Mouse (Mus musculus) forebrain, embryonic 14.5 days (tissue): ENCODE results near the gene Vmn1r25. TPM values are rescaled to one million over a fixed set of nuclear protein-coding genes. Genes with fewer than 3 reads are reported as not detected.
"Not testable (repeated sequence)": the region's sequence is repeated elsewhere in the genome, so short reads cannot be mapped to it uniquely, and the experiment has no call there.

ENCODE experiments used
- ATAC-seq: fragments of 200-750 bp; cut with Nextera tagmentation; 2 replicates; pipeline ENCODE4 v1.8.0; 2017; ENCODE audit warnings: mild to moderate bottlenecking, moderate library complexity
- DNase-seq: peaks from one replicate; pipeline ENCODE4 v3.0.0-alpha.2; 2015; ENCODE audit warnings: low spot score
- H3K27ac ChIP-seq: fragments of 300-500 bp; sonication (generic); 2 replicates; pipeline ENCODE4 v1.5.1; 2014; ENCODE audit warnings: low read depth, mild to moderate bottlenecking, control low read depth, low read length, moderate library complexity
- H3K27me3 ChIP-seq: fragments of 300-500 bp; sonication (generic); replicated peaks from 2 replicates; pipeline ENCODE4 v1.6.1; 2014; ENCODE audit warnings: low read length, control low read depth, mixed read lengths; ENCODE audit not compliant: control insufficient read depth, insufficient read depth
- H3K36me3 ChIP-seq: fragments of 300-500 bp; sonication (generic); 2 replicates; pipeline ENCODE4 v1.6.1; 2014; ENCODE audit warnings: low read length, control low read depth; ENCODE audit not compliant: control insufficient read depth, insufficient read depth
- H3K4me1 ChIP-seq: fragments of 300-500 bp; sonication (generic); 2 replicates; pipeline ENCODE4 v1.6.1; 2014; ENCODE audit warnings: antibody characterized with exemption, low read length, control low read depth; ENCODE audit not compliant: control insufficient read depth, insufficient read depth
- H3K4me2 ChIP-seq: fragments of 300-500 bp; sonication (generic); 2 replicates; pipeline ENCODE4 v1.6.1; 2014; ENCODE audit warnings: mild to moderate bottlenecking, control low read depth, low read length
- H3K4me3 ChIP-seq: fragments of 300-500 bp; sonication (generic); 2 replicates; pipeline ENCODE4 v1.5.1; 2014; ENCODE audit warnings: low read depth, low read length, control low read depth
- H3K9ac ChIP-seq: fragments of 300-500 bp; sonication (generic); 2 replicates; pipeline ENCODE4 v1.6.1; 2014; ENCODE audit warnings: mild to moderate bottlenecking, low read length, control low read depth, moderate library complexity
- H3K9me3 ChIP-seq: fragments of 300-500 bp; sonication (generic); replicated peaks from 2 replicates; pipeline ENCODE4 v1.6.1; 2016; ENCODE audit warnings: low read length, control low read depth, mixed read lengths; ENCODE audit not compliant: control insufficient read depth
- WGBS: fragments of 180-500 bp; shearing (Covaris S2); extraction: QIAGEN DNeasy Blood & Tissue Kit; methylation state at CpG from one replicate; pipeline ENCODE4 v1.1.7; 2014; 5-methylcytosine and 5-hydroxymethylcytosine counted together
- polyA plus RNA-seq: library from polyadenylated mRNA; unstranded; fragments of >200 nt; fragmentation: Nextera tagmentation; extraction: Ambion mirVana; gene quantifications from 2 replicates; pipeline ENCODE4 v1.2.1, GENCODE M21; 2014

Vmn1r25 gene
- not detected in 2 replicates for polyA plus RNA-seq

DNA sequence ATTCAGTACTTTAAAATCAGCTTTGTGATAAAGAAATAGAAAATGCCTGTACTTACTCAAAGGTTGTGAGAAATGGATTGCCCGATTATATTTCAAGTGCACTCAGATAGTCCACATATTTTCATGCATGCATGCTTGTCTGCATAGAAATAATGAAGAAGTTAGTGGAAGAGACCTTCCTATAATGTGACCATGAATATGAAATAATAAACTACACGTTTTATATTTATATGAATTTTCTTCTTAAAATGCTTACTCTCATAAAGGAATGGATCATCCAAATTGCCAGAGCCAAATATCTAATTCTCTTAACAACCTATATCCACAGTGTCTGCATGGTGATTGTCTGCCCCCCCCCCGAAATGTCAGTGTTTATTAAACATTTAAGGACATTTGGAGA lies at the start of gene Vmn1r25:
Vmn1r25 (minus strand) TSS at position 101 of the 400 bp plus-strand sequence.
- no peak within 1 kb of the TSS for H3K4me3 ChIP-seq
- no peaks in the 10 kb centered on the region for H3K36me3 ChIP-seq
- H3K9ac ChIP-seq, result no peak within 1 kb of the TSS
- H3K4me1 ChIP-seq, result no peaks in the 10 kb centered on the region
- no peak within 1 kb of the TSS for H3K27ac ChIP-seq
- H3K27me3 ChIP-seq, result no peaks in the 10 kb centered on the region
- ATAC-seq, result no peak
- no peak for DNase-seq
- no peak within 1 kb of the TSS for H3K4me2 ChIP-seq
- H3K9me3 ChIP-seq, result no peaks in the 10 kb centered on the region
- 62% methylated on average over 3 of the region's 3 CpGs for WGBS

DNA sequence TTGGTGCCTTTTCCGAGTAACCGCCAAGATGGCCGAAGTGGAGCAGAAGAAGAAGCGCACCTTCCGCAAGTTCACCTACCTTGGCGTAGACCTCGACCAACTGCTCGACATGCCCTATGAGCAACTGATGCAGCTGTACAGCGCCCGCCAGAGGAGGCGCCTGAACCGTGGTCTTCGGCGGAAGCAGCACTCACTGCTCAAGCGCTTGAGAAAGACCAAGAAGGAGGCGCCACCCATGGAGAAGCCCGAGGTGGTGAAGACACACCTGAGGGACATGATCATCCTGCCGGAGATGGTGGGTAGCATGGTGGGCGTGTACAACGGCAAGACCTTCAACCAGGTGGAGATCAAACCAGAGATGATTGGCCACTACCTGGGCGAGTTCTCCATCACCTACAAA lies 36.9 kb upstream of the Vmn1r25 start:
- DNase-seq, ATAC-seq, H3K9me3 ChIP-seq, H3K9ac ChIP-seq, H3K27me3 ChIP-seq, H3K4me2 ChIP-seq, H3K27ac ChIP-seq, H3K4me1 ChIP-seq, H3K36me3 ChIP-seq, H3K4me3 ChIP-seq: not testable (repeated sequence)
- 96% methylated on average over 21 of the region's 21 CpGs for WGBS

DNA sequence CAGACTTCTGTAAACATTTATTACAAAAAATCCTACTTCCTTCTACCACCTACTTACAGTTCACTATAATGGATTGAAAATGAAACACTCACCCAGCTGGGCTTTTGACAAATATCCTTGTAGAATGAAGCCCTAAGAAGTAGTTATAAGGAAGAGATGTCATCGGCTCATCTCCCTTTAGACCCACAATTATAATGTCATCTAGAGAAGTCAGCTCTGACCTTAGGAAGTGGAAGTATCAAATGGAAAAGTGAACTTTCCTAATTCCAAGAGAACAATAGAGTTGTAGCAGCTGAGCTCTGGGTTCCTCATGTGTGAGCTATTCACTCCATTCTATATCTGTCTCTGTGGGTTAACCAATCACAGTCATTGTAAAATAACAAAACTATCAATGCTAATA lies 34.4 kb upstream of the Vmn1r25 start, which contains the start of gene Vmn1r26:
Vmn1r26 (minus strand) TSS at position 101 of the 400 bp plus-strand sequence.
- Histone ChIP-seq H3K4me1 (no peaks in the 10 kb centered on the region), H3K27ac (no peak within 1 kb of the TSS), H3K9me3 (no peaks in the 10 kb centered on the region), H3K36me3 (no peaks in the 10 kb centered on the region), H3K4me3 (no peak within 1 kb of the TSS), H3K4me2 (no peak within 1 kb of the TSS), H3K27me3 (no peaks in the 10 kb centered on the region), H3K9ac (no peak within 1 kb of the TSS)
- DNase-seq, result no peak
- WGBS, result 95% methylated on average over 1 of the region's 1 CpGs
- ATAC-seq, result no peak

DNA sequence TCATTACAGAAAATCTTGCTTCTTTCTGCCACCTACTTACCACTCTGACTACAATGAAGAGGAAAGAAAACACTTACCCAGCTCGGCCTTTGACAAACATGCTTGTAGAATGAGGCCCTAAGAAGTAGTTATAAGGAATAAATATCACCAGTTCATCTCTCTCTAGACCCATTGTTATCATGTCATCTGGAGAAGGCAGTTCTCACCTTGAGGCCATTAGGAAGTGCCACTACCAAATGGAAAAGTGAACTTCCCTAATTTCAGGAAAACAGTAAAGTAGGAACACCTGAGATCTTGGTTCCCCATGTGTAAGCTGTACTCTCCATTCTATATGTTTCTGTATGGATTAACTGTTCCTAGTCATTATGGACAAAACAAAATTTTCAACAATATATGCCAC lies 19.2 kb downstream of the Vmn1r25 start, which contains the start of gene Vmn1r24:
Vmn1r24 (minus strand) TSS at position 101 of the 400 bp plus-strand sequence.
- H3K36me3 ChIP-seq, DNase-seq, H3K4me3 ChIP-seq, ATAC-seq, H3K4me1 ChIP-seq, H3K27ac ChIP-seq, H3K9me3 ChIP-seq, H3K9ac ChIP-seq, H3K4me2 ChIP-seq, H3K27me3 ChIP-seq: not testable (repeated sequence)
- WGBS, result 80% methylated on average over 1 of the region's 1 CpGs

Other genes starting within 250 kb of the Vmn1r25 start
- gene Vopp1, start 155.7 kb downstream of the Vmn1r25 start, polyA plus RNA-seq, result 81.3 and 88.9 TPM in 2 replicates
- not detected in 2 replicates for gene Vmn1r21, start 130.5 kb downstream of the Vmn1r25 start, polyA plus RNA-seq
- gene Vmn1r22, start 72.8 kb downstream of the Vmn1r25 start, polyA plus RNA-seq, result not detected in 2 replicates
- not detected in 2 replicates for gene Vmn1r23, start 54.0 kb downstream of the Vmn1r25 start, polyA plus RNA-seq
- not detected in 2 replicates for gene Vmn1r24, start 19.3 kb downstream of the Vmn1r25 start, polyA plus RNA-seq
- not detected in 2 replicates for gene Vmn1r26, start 34.3 kb upstream of the Vmn1r25 start, polyA plus RNA-seq
- not detected in 2 replicates for gene Vmn1r27, start 238.0 kb upstream of the Vmn1r25 start, polyA plus RNA-seq